Mouse (Mus musculus) neural tube, postnatal 0 days (tissue): ENCODE measurements around the gene Nup155. TPM values are rescaled to one million over a fixed set of nuclear protein-coding genes. Genes with fewer than 3 reads are reported as not detected.

Source experiments
- polyA plus RNA-seq: library from polyadenylated mRNA; unstranded; fragments of >200 nt; fragmentation: Nextera tagmentation; extraction: Ambion mirVana; gene quantifications from 2 replicates; pipeline ENCODE4 v1.2.1, GENCODE M21; 2015

Nup155 gene
- polyA plus RNA-seq = 5.1 and 5.4 TPM in 2 replicates

GRCm38 (mm10) chr15:8108966-8109743 is at the start of gene Nup155:
Gene Nup155, plus strand, starts transcription at chr15:8109273.

DNA sequence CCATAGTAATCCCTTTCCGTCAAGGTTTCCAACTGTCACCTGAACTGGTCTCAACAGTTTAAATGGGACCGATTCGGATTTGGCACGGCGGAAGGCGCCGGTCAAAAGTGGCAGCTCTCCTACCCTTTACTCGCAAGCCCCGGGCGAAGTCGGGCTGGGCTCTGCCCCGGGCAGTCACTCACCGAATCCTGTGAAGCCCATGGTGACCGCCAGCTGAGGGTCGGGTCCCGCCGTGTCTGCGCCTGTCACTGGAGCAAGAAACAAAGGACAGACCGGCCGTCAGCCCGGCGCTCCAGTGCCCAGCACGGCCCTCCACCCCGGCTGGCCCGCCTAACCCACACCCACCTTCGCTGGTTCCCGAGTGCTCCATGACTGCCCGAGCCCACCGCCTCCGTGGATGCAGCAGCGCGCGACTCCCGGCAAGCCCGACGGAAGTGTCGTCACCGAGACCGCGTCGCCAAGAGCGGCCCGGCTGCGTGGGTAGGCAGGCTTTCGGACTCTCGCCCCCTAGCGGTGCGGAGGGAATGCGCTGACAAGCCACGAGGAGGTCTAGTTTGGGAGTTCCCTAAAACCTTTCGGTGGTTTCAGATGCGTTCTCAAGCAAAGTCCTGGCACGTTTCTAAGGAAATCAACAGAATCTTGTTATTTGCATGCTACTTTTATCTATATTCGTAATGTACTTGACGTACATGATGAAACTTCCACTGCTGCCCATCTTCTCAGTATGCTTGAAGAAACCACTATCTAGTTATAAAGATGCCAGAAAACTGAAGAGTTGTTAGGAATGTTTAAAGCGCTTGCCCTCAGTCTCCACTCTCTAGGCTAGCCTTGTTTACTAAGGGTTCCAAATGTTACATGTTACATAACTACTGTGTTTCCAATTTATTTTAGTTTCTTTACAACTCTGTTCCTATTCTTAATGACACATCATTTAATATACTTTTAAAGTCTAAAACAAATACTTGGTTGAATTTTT is 10.0 kb upstream of the Nup155 start, which contains the start of gene Wdr70:
Gene Wdr70 (minus strand): TSS at position 436 of the 976 bp plus-strand sequence.

DNA sequence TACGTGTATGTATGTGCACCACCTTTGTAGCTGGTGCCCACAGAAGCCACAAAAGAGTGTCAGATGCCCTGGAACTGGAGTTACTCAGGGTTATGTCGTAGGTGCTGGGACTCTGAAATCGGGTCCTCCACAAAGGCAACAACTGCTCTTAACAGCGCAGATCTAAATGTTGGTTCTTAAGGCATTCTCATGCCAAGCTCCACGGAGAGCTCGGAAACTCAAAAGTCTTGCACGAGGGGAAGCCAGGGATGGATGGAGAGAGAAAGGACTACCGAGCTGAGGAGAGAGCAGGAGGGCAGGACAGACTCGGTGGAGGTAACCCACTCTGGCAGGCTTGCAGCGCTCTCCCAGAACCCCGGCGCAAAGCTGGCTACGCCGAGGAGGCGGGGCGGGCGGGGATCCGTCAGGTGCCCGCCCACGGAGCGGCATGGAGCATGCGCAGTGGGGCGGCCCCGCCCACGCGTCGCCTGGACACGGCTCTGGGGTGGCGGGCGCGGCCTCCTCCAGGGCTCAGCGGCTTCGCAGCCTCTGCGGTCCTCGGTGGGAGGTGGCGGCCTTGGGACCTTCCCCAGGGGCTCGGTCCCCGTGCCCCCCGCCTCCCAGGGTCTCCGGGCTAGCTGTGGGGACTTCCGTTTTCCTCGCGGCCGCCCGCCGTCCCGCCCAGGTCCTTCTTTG is 59.7 kb downstream of the Nup155 start, which contains the start of gene Cplane1:
Gene Cplane1 (plus strand): TSS at position 516 of the 675 bp plus-strand sequence.

Other genes with a start within 250 kb of the Nup155 start
- 57.1 and 66.2 TPM in 2 replicates for gene Wdr70, start 10.1 kb upstream of the Nup155 start, polyA plus RNA-seq
- 12.3 and 13.6 TPM in 2 replicates for gene Cplane1, start 59.8 kb downstream of the Nup155 start, polyA plus RNA-seq